Mouse (Mus musculus): Measurements from ENCODE around the gene Yae1d1. TPM values are rescaled to one million over a fixed set of nuclear protein-coding genes. Genes with fewer than 3 reads are reported as not detected.
"Not testable (repeated sequence)": the region's sequence is repeated elsewhere in the genome, so short reads cannot be mapped to it uniquely, and the experiment has no call there.

Yae1d1 gene
- polyA plus RNA-seq, 1 experiment from 2014 or later: 94.8 TPM

- no peak overlapping the region for H3K9ac ChIP-seq (ENCODE audit: low read length)
- no peak for DNase-seq (ENCODE audit: low spot score)
- no peak for ATAC-seq (replicated peaks; ENCODE audit: low FRiP score)
- H3K4me2 ChIP-seq (ENCODE audit: low read depth, low read length, severe bottlenecking): no peak overlapping the region
- WGBS: 92% methylated on average over 5 of the region's 5 CpGs
- no peak overlapping the region for H3K4me3 ChIP-seq (ENCODE audit: low read depth, low read length)
- H3K36me3 ChIP-seq (ENCODE audit: control insufficient read depth, insufficient read depth, low read length): peaks cover 4% of the 10 kb centered on the region; the same call in 1 of the 2 replicates
- H3K9me3 ChIP-seq (ENCODE audit: control insufficient read depth, low read length): no peaks in the 10 kb centered on the region
- no peak overlapping the region for H3K27ac ChIP-seq (ENCODE audit: low read depth, low read length)
- H3K27me3 ChIP-seq (ENCODE audit: control insufficient read depth, insufficient read depth, low read length): no peaks in the 10 kb centered on the region
- no peaks in the 10 kb centered on the region for H3K4me1 ChIP-seq (replicated peaks; ENCODE audit: control insufficient read depth, insufficient read depth, low read length)
These were observed 10.5 kb downstream of the Yae1d1 start for GRCm38 (mm10) chr13:17982634-17983033.

DNA sequence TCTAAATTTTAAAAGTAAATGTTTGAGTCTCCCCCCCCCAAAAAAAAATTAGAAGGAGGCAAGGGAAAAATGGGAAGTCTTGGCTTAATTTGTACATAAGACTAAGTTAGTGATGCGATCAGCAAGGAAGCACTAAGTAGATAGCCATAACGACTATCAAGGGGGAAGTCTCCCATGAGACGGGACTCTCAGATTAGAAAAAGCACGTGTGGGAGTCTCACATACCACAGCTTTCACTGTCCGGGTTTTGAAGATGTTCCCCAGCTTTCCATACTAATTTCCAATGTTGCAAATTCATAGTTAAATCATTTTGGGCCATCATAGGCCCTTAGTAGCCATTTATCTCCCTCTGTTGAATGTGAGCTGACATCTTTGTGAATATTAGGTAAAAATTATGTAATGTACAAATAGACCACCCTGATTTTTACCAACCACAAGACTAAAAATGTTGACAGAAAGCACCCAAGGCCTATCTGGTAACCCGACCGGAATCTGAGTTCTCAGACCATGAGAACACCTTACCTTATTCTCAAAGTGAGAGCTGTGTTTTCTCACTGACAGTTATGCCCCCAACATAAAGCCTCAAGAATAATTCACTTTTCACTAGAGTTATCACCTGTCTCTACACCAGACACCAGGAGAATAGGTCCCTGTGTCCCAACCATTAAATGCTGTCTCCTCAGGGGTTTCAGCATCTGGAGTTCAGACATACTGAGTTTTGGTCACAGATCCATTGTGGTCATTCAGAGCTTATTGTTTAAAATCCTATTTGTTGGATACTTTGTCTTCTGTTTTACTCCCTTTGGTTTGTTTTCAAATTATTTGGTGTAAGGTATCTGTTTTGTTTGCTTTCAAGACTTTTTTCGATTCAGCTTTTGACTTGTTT, 16.1 kb downstream of the Yae1d1 start:
- no peak overlapping the region for H3K4me3 ChIP-seq (ENCODE audit: low read depth, low read length)
- H3K9ac ChIP-seq (ENCODE audit: low read length): no peak overlapping the region
- no peak for DNase-seq (ENCODE audit: low spot score)
- no peaks in the 10 kb centered on the region for H3K27me3 ChIP-seq (ENCODE audit: control insufficient read depth, insufficient read depth, low read length)
- H3K36me3 ChIP-seq (ENCODE audit: control insufficient read depth, insufficient read depth, low read length): no peaks in the 10 kb centered on the region
- no peaks in the 10 kb centered on the region for H3K4me1 ChIP-seq (replicated peaks; ENCODE audit: control insufficient read depth, insufficient read depth, low read length)
- WGBS: 86% methylated on average over 8 of the region's 8 CpGs
- no peak overlapping the region for H3K27ac ChIP-seq (ENCODE audit: low read depth, low read length)
- no peak for ATAC-seq (replicated peaks; ENCODE audit: low FRiP score)
- H3K9me3 ChIP-seq (ENCODE audit: control insufficient read depth, low read length): no peaks in the 10 kb centered on the region
- H3K4me2 ChIP-seq (ENCODE audit: low read depth, low read length, severe bottlenecking): no peak overlapping the region

GRCm38 (mm10) chr13:17975891-17976290, 17.3 kb downstream of the Yae1d1 start:
- DNase-seq (ENCODE audit: low spot score) (no peak), ATAC-seq (replicated peaks; ENCODE audit: low FRiP score) (no peak)
- no peaks in the 10 kb centered on the region for H3K27me3 ChIP-seq (ENCODE audit: control insufficient read depth, insufficient read depth, low read length)
- H3K27ac ChIP-seq (ENCODE audit: low read depth, low read length): no peak overlapping the region
- no peak overlapping the region for H3K4me3 ChIP-seq (ENCODE audit: low read depth, low read length)
- no peak overlapping the region for H3K9ac ChIP-seq (ENCODE audit: low read length)
- H3K4me1 ChIP-seq (replicated peaks; ENCODE audit: control insufficient read depth, insufficient read depth, low read length): no peaks in the 10 kb centered on the region
- WGBS: 79% methylated on average over 2 of the region's 2 CpGs
- H3K9me3 ChIP-seq (ENCODE audit: control insufficient read depth, low read length): no peaks in the 10 kb centered on the region
- H3K36me3 ChIP-seq (ENCODE audit: control insufficient read depth, insufficient read depth, low read length): no peaks in the 10 kb centered on the region
- no peak overlapping the region for H3K4me2 ChIP-seq (ENCODE audit: low read depth, low read length, severe bottlenecking)

DNA sequence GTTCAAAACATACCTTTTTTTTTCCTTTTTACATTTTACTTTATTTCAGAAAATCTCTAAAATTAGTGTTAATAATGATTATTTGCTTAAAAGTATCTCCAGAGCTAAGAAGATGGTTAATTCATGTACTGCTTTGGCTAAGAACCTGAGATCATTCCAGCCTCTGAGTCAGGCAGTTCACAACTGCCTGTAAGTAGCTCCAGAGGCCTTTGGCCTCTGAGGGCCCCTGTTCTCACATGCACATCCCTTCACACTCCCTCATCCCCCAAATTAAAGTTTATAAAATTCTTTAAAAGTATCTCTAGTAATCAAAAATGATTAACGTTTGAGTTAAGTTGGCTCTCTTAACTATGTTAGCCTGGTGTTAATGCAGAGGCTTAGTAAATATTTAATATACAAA, 17.7 kb downstream of the Yae1d1 start:
- no peaks in the 10 kb centered on the region for H3K36me3 ChIP-seq (ENCODE audit: control insufficient read depth, insufficient read depth, low read length)
- no peaks in the 10 kb centered on the region for H3K4me1 ChIP-seq (replicated peaks; ENCODE audit: control insufficient read depth, insufficient read depth, low read length)
- no peak for ATAC-seq (replicated peaks; ENCODE audit: low FRiP score)
- H3K9ac ChIP-seq (ENCODE audit: low read length): no peak overlapping the region
- no peaks in the 10 kb centered on the region for H3K27me3 ChIP-seq (ENCODE audit: control insufficient read depth, insufficient read depth, low read length)
- H3K4me3 ChIP-seq (ENCODE audit: low read depth, low read length): no peak overlapping the region
- no peak for DNase-seq (ENCODE audit: low spot score)
- 92% methylated on average over 1 of the region's 1 CpGs for WGBS
- H3K4me2 ChIP-seq (ENCODE audit: low read depth, low read length, severe bottlenecking): no peak overlapping the region
- no peaks in the 10 kb centered on the region for H3K9me3 ChIP-seq (ENCODE audit: control insufficient read depth, low read length)
- no peak overlapping the region for H3K27ac ChIP-seq (ENCODE audit: low read depth, low read length)

GRCm38 (mm10) chr13:17974734-17975133, 18.4 kb downstream of the Yae1d1 start:
- H3K4me3 ChIP-seq (ENCODE audit: low read depth, low read length): no peak overlapping the region
- no peaks in the 10 kb centered on the region for H3K9me3 ChIP-seq (ENCODE audit: control insufficient read depth, low read length)
- no peak for DNase-seq (ENCODE audit: low spot score)
- H3K4me2 ChIP-seq (ENCODE audit: low read depth, low read length, severe bottlenecking): no peak overlapping the region
- no peaks in the 10 kb centered on the region for H3K4me1 ChIP-seq (replicated peaks; ENCODE audit: control insufficient read depth, insufficient read depth, low read length)
- no peaks in the 10 kb centered on the region for H3K27me3 ChIP-seq (ENCODE audit: control insufficient read depth, insufficient read depth, low read length)
- ATAC-seq (replicated peaks; ENCODE audit: low FRiP score): no peak
- 94% methylated on average over 9 of the region's 9 CpGs for WGBS
- H3K27ac ChIP-seq (ENCODE audit: low read depth, low read length): no peak overlapping the region
- no peak overlapping the region for H3K9ac ChIP-seq (ENCODE audit: low read length)
- no peaks in the 10 kb centered on the region for H3K36me3 ChIP-seq (ENCODE audit: control insufficient read depth, insufficient read depth, low read length)

DNA sequence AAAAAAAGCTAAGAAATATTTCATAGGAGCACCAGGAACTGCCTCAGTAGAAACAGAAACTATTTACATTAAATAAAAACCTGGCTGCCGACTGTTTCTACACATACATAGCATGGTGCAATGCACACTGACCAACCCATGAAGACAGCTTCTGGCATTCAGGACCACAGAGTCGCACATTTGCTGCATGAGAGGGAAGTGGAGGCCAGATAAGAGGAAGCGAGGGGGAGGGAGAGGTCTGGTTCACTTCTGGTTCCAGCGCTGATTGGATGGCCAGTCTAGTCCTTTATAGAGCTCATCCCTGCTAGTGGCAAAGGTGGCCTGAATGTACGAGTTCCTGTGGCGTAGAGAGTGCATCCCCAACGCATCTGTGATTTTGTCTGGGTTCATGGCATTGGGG, 32.5 kb downstream of the Yae1d1 start:
- WGBS: 82% methylated on average over 7 of the region's 7 CpGs
- Histone ChIP-seq H3K9me3 (ENCODE audit: control insufficient read depth, low read length) (no peaks in the 10 kb centered on the region), H3K27ac (ENCODE audit: low read depth, low read length) (no peak overlapping the region), H3K36me3 (ENCODE audit: control insufficient read depth, insufficient read depth, low read length) (no peaks in the 10 kb centered on the region), H3K4me3 (ENCODE audit: low read depth, low read length) (no peak overlapping the region), H3K4me1 (replicated peaks; ENCODE audit: control insufficient read depth, insufficient read depth, low read length) (no peaks in the 10 kb centered on the region), H3K9ac (ENCODE audit: low read length) (no peak overlapping the region), H3K27me3 (ENCODE audit: control insufficient read depth, insufficient read depth, low read length) (no peaks in the 10 kb centered on the region), H3K4me2 (ENCODE audit: low read depth, low read length, severe bottlenecking) (no peak overlapping the region)
- ATAC-seq (replicated peaks; ENCODE audit: low FRiP score): no peak
- no peak for DNase-seq (ENCODE audit: low spot score)

DNA sequence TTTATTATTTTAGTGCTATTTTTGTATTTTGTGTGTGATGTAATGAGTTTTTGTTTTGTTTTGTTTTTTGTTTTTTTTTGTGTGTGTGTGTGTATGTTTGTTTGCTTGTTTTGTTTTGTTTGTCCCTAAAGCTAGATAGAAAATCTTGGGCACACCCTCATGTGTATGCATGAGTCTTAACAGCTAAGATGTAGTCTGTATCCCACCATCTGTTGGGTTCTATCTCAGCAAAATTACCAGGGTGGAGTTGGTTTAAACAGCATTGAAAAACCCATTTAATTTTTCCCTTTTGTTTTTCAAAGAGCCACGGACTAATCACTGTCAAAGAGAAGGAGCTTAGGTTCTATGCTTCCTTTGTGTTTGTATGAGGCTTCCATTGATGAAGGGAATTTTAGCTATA, 38.9 kb downstream of the Yae1d1 start:
- Histone ChIP-seq H3K27me3 (ENCODE audit: control insufficient read depth, insufficient read depth, low read length) (no peaks in the 10 kb centered on the region), H3K9me3 (ENCODE audit: control insufficient read depth, low read length) (no peaks in the 10 kb centered on the region), H3K9ac (ENCODE audit: low read length) (no peak overlapping the region), H3K4me2 (ENCODE audit: low read depth, low read length, severe bottlenecking) (no peak overlapping the region), H3K4me3 (ENCODE audit: low read depth, low read length) (no peak overlapping the region), H3K27ac (ENCODE audit: low read depth, low read length) (no peak overlapping the region), H3K4me1 (replicated peaks; ENCODE audit: control insufficient read depth, insufficient read depth, low read length) (no peaks in the 10 kb centered on the region), H3K36me3 (ENCODE audit: control insufficient read depth, insufficient read depth, low read length) (no peaks in the 10 kb centered on the region)
- ATAC-seq (replicated peaks; ENCODE audit: low FRiP score) (no peak), DNase-seq (ENCODE audit: low spot score) (no peak)
- 48% methylated on average over 1 of the region's 1 CpGs for WGBS

GRCm38 (mm10) chr13:17950581-17950980, 42.6 kb downstream of the Yae1d1 start:
- H3K4me1 ChIP-seq (replicated peaks; ENCODE audit: control insufficient read depth, insufficient read depth, low read length); H3K27me3 ChIP-seq (ENCODE audit: control insufficient read depth, insufficient read depth, low read length); ATAC-seq (replicated peaks; ENCODE audit: low FRiP score); DNase-seq (ENCODE audit: low spot score); H3K4me3 ChIP-seq (ENCODE audit: low read depth, low read length); H3K27ac ChIP-seq (ENCODE audit: low read depth, low read length); H3K36me3 ChIP-seq (ENCODE audit: control insufficient read depth, insufficient read depth, low read length); H3K9ac ChIP-seq (ENCODE audit: low read length); H3K4me2 ChIP-seq (ENCODE audit: low read depth, low read length, severe bottlenecking); H3K9me3 ChIP-seq (ENCODE audit: control insufficient read depth, low read length): not testable (repeated sequence)
- 86% methylated on average over 8 of the region's 8 CpGs for WGBS

GRCm38 (mm10) chr13:17949555-17949954, 43.6 kb downstream of the Yae1d1 start:
- Histone ChIP-seq H3K9me3 (ENCODE audit: control insufficient read depth, low read length) (no peaks in the 10 kb centered on the region), H3K9ac (ENCODE audit: low read length) (no peak overlapping the region), H3K36me3 (ENCODE audit: control insufficient read depth, insufficient read depth, low read length) (no peaks in the 10 kb centered on the region), H3K4me2 (ENCODE audit: low read depth, low read length, severe bottlenecking) (no peak overlapping the region), H3K4me3 (ENCODE audit: low read depth, low read length) (no peak overlapping the region), H3K27ac (ENCODE audit: low read depth, low read length) (no peak overlapping the region), H3K27me3 (ENCODE audit: control insufficient read depth, insufficient read depth, low read length) (no peaks in the 10 kb centered on the region), H3K4me1 (replicated peaks; ENCODE audit: control insufficient read depth, insufficient read depth, low read length) (no peaks in the 10 kb centered on the region)
- WGBS: 83% methylated on average over 18 of the region's 18 CpGs
- DNase-seq (ENCODE audit: low spot score) (no peak), ATAC-seq (replicated peaks; ENCODE audit: low FRiP score) (no peak)
